Mouse (Mus musculus): ENCODE data around the gene Hmgcs1. TPM values are rescaled to one million over a fixed set of nuclear protein-coding genes. Genes with fewer than 3 reads are reported as not detected.

Hmgcs1 gene
- total RNA-seq (2023): 52.6 TPM

DNA sequence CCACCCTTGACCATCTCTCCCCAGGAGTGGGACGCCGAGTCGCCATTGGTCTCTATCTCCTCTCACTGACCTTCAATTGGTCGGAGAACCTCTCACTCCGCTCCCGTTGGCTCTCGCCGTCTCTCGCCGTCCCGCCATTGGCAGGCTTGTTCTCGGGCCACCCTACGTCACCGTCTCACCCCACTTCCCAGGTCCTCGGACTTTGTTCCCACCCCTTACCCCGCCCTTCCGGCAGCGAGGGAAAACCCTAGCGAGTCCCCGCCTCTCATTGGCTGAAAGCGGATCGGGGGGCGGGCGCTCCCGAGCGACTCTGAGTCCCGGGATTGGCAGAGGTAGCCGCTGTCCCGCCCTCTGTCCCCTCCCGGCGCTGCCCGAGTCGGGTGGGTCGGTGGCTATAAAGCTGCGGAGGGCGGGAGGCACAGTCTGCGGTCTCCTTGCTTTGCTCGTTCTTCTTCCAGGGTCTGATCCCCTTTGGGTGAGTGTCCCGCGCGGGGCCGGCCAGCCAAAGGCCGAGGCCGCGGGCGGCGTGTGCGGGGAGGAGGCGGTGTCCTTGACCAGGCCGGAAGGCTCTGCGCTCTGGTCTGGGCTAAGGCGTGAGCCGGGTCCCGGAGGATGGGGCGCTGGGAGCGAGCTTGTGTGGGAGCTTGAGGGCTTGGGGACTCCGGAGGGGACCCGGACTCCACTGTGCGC is at the start of gene Hmgcs1:
Gene Hmgcs1 (plus strand): TSS at position 341 of the 690 bp plus-strand sequence.

DNA sequence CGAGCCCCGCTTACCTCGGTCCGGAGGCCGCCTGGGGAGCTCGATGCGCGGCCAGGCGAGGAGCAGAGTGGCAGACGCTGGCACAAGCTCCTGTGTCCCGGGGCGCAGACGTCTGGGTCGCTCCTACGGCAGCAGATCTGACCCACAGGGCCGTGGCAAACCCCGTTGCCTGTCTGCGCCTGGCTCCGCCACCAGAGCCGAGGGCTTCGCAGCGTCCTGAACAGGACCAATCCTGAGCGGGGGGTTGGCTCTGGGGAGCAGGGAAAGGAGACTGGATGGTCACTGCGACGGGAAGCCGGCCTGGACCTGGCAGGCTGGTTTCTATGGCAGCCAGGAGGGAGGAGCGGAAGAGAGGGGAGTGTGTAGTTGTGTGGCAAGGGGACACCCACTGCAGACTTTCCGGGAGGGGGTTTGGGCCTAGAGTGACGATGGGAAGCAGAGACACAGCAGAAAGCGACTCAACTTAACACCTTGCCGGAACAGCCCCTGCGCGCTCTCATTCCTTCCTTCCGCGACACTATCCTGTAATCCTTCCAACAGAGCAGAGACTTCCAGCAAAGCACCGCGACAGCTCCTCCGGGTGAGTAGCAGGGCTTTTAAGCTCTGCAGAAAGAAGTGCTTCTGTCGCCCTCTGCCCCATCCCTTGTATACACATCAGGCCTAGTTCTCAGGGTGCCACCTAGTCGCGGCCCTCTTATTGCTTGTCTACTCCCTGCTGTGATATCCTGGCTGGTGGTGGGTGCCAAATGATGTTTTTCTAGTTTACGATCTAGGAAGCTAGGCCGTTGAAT is 65.7 kb downstream of the Hmgcs1 start, which contains the start of gene Nim1k:
Gene Nim1k (minus strand): TSS at position 202 of the 791 bp plus-strand sequence.

Other genes with a start within 250 kb of the Hmgcs1 start
- 77.5 TPM for gene 4833420G17Rik, start 227.6 kb upstream of the Hmgcs1 start, total RNA-seq (2023)
- gene Tmem267, start 202.3 kb upstream of the Hmgcs1 start, total RNA-seq (2023): 9.0 TPM
- gene 3110070M22Rik, start 202.0 kb upstream of the Hmgcs1 start, total RNA-seq (2023): 1.8 TPM
- gene Ccl28, start 66.6 kb upstream of the Hmgcs1 start, total RNA-seq (2023): not detected
- 1.2 TPM for gene Nim1k, start 65.5 kb downstream of the Hmgcs1 start, total RNA-seq (2023)
- 62.9 TPM for gene Zfp131, start 100.5 kb downstream of the Hmgcs1 start, total RNA-seq (2023)
- not detected for gene AF067063, start 139.8 kb downstream of the Hmgcs1 start, total RNA-seq (2023)
- not detected for gene D13Ertd608e, start 145.6 kb downstream of the Hmgcs1 start, total RNA-seq (2023)
- not detected for gene Tcstv1, start 204.4 kb downstream of the Hmgcs1 start, total RNA-seq (2023)
- not detected for gene Gm21761, start 238.9 kb downstream of the Hmgcs1 start, total RNA-seq (2023)

Measured in CD4-positive naive resting alpha-beta T cell, adult 57 days (primary cell).